Mouse (Mus musculus) stomach, embryonic 15.5 days (tissue): ENCODE results near the gene Crtac1. TPM values are rescaled to one million over a fixed set of nuclear protein-coding genes. Genes with fewer than 3 reads are reported as not detected.

Source experiments
- ATAC-seq: fragments of 200-750 bp; cut with Nextera tagmentation; 2 replicates; pipeline ENCODE4 v1.8.0; 2017; ENCODE audit warnings: low read depth, moderate number of reproducible peaks, moderate TSS enrichment; ENCODE audit not compliant: insufficient read depth, low FRiP score
- H3K27ac ChIP-seq: fragments of 300-500 bp; sonication (generic); 2 replicates; pipeline ENCODE4 v1.5.1; 2015; ENCODE audit warnings: mild to moderate bottlenecking, inconsistent platforms
- H3K27me3 ChIP-seq: fragments of 300-500 bp; sonication (generic); replicated peaks from 2 replicates; pipeline ENCODE4 v1.6.1; 2015; ENCODE audit warnings: inconsistent platforms
- H3K36me3 ChIP-seq: fragments of 300-500 bp; sonication (generic); 2 replicates; pipeline ENCODE4 v1.6.1; 2015; ENCODE audit warnings: inconsistent platforms
- H3K4me1 ChIP-seq: fragments of 300-500 bp; sonication (generic); 2 replicates; pipeline ENCODE4 v1.6.1; 2015; ENCODE audit warnings: inconsistent platforms
- H3K4me2 ChIP-seq: fragments of 300-500 bp; sonication (generic); 2 replicates; pipeline ENCODE4 v1.6.1; 2015; ENCODE audit warnings: mild to moderate bottlenecking, inconsistent platforms
- H3K4me3 ChIP-seq: fragments of 300-500 bp; sonication (generic); replicated peaks from 2 replicates; pipeline ENCODE4 v1.5.1; 2015; ENCODE audit warnings: inconsistent platforms
- H3K9ac ChIP-seq: fragments of 300-500 bp; sonication (generic); 2 replicates; pipeline ENCODE4 v1.6.1; 2015; ENCODE audit warnings: inconsistent platforms
- H3K9me3 ChIP-seq: fragments of 300-500 bp; sonication (generic); 2 replicates; pipeline ENCODE4 v1.6.1; 2016; ENCODE audit warnings: inconsistent platforms
- WGBS: fragments of 180-500 bp; shearing (Covaris S2); methylation state at CpG from one replicate; pipeline ENCODE4 v1.1.7; 2015; 5-methylcytosine and 5-hydroxymethylcytosine counted together
- polyA plus RNA-seq: library from polyadenylated mRNA; unstranded; fragments of >200 nt; fragmentation: Nextera tagmentation; extraction: Ambion mirVana; gene quantifications from 2 replicates; pipeline ENCODE4 v1.2.1, GENCODE M21; 2015

The Crtac1 gene
- polyA plus RNA-seq, 1 experiment from 2014 or later, result 4.0 TPM

DNA sequence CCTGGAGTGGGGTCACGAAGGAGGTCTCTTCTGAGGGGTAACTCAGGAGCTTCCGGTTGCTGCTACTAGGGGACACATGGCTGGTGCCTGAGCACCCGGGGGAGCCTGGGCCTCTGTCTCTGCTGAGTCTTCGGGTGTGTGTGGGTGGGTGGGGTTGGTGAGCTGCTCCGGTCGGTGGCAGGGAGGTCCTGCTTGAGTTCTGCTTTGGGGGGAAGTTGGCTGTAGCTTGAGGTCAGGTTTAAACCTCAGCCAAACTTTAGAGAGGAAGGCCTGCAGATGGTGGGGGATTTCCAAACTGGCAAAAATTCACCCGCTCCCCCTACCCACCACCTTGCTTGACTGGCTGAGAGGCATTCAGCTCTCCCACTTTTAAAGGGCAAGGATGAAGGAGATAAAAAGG, 160.4 kb downstream of the Crtac1 start:
- Histone ChIP-seq H3K27ac (no peak overlapping the region), H3K36me3 (no peaks in the 10 kb centered on the region), H3K9ac (no peak overlapping the region), H3K4me3 (no peak overlapping the region), H3K4me2 (no peak overlapping the region), H3K27me3 (0 out of 2 replicates have a peak, but pooled peaks cover 7% of the 10 kb centered on the region), H3K9me3 (no peaks in the 10 kb centered on the region), H3K4me1 (0 out of 2 replicates have a peak, but pooled peaks cover 5% of the 10 kb centered on the region)
- ATAC-seq, result no peak
- WGBS, result 76% methylated on average over 7 of the region's 7 CpGs

DNA sequence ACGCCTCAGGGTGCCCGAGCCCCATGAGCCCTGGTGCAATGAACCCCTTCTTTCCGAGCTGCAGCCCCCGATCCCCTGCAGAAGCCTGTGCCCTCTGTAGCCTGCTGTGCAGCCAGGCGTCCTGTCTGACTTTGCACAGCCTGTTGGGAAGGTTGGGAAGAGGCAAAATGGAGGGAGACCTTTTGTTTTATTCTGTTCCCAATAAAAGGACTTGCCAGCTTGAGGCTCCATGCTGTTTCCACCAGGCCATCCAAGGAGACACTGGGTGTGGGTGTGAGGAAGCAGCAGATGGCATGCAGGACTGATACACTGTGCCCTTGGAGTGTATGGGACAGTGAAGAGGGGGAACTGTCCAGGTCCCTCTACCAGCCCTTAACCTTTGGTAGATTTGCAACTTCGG, 161.5 kb downstream of the Crtac1 start:
- no peak overlapping the region for H3K4me3 ChIP-seq
- H3K9me3 ChIP-seq, result no peaks in the 10 kb centered on the region
- H3K36me3 ChIP-seq, result no peaks in the 10 kb centered on the region
- no peak overlapping the region for H3K27ac ChIP-seq
- H3K4me1 ChIP-seq, result 0 out of 2 replicates have a peak, but pooled peaks cover 5% of the 10 kb centered on the region
- 0 out of 2 replicates have a peak, but pooled peaks cover 7% of the 10 kb centered on the region for H3K27me3 ChIP-seq
- no peak overlapping the region for H3K9ac ChIP-seq
- no peak overlapping the region for H3K4me2 ChIP-seq
- 56% methylated on average over 6 of the region's 6 CpGs for WGBS
- ATAC-seq, result no peak

DNA sequence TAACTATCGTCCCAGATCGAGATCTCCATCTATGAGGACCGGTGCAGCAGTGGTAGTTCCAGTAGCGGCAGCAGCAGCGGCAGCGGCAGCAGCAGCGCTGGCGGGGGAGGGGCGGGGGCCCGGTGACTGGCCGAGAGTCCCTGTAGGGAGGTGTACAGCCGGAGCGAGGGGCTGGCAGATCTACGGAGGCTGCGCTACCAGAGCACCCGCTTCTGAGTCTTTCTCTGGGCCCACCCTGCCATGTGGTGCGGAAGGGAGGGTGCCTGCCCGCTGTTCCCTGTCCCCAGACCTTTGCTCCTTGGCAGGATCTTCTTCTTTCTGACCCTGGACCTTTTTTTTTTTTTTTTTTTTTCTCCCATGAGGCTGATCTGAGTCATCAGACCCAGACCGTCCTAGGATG, 163.2 kb downstream of the Crtac1 start:
- Histone ChIP-seq H3K4me2 (peak overlapping the region; percentile 45), H3K27me3 (0 out of 2 replicates have a peak, but pooled peaks cover 7% of the 10 kb centered on the region), H3K27ac (no peak overlapping the region), H3K36me3 (no peaks in the 10 kb centered on the region), H3K4me1 (0 out of 2 replicates have a peak, but pooled peaks cover 5% of the 10 kb centered on the region), H3K9me3 (no peaks in the 10 kb centered on the region), H3K9ac (no peak overlapping the region), H3K4me3 (no peak overlapping the region)
- ATAC-seq, result no peak
- 3% methylated on average over 19 of the region's 19 CpGs for WGBS

DNA sequence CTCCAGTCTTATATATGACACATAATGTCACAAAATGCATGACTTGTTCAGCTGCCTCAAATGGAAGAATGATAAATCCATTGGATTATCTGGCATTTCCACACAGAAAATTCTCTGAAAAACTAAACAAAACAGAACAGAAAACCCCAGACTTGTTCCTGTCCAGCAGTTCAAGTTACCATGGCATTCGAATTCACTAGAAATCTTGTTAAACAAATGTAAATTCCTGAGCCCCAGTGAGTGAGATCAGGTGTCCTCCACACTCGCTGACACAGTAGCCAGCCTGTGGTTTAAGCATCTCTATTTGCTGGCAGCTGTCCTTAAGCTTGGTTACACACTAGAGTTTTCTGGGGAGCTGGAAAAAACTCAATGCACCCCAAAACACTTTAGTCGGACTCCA, 168.1 kb downstream of the Crtac1 start:
- H3K4me1 ChIP-seq, result 0 out of 2 replicates have a peak, but pooled peaks cover 5% of the 10 kb centered on the region
- H3K4me2 ChIP-seq, result no peak overlapping the region
- H3K27me3 ChIP-seq, result 0 out of 2 replicates have a peak, but pooled peaks cover under 1% of the 10 kb centered on the region
- no peaks in the 10 kb centered on the region for H3K9me3 ChIP-seq
- no peak overlapping the region for H3K4me3 ChIP-seq
- H3K27ac ChIP-seq, result no peak overlapping the region
- no peak for ATAC-seq
- no peaks in the 10 kb centered on the region for H3K36me3 ChIP-seq
- no peak overlapping the region for H3K9ac ChIP-seq
- WGBS, result 29% methylated on average over 3 of the region's 3 CpGs

DNA sequence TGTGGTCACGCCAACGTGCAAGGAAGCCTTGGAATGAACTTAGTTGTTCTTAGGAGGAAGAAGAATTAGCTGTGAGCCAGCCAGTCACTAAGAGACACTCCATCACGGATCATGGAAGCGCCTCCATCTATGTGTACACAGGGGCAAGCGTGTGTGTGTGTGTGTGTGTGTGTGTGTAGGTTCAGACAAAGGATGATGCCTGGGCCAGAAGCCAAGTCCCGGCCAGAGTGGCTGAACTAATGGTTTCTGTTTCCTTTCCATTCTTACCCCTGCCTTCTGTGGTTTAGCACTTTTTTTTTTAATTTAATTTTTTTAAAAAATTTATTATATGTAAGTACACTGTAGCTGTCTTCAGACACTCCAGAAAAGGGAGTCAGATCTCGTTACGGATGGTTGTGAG, 171.1 kb downstream of the Crtac1 start:
- no peak for ATAC-seq
- H3K4me1 ChIP-seq, result no peaks in the 10 kb centered on the region
- H3K9ac ChIP-seq, result no peak overlapping the region
- H3K27ac ChIP-seq, result no peak overlapping the region
- no peaks in the 10 kb centered on the region for H3K9me3 ChIP-seq
- no peaks in the 10 kb centered on the region for H3K36me3 ChIP-seq
- H3K4me2 ChIP-seq, result no peak overlapping the region
- WGBS, result 79% methylated on average over 8 of the region's 8 CpGs
- H3K4me3 ChIP-seq, result no peak overlapping the region
- H3K27me3 ChIP-seq, result no peaks in the 10 kb centered on the region

DNA sequence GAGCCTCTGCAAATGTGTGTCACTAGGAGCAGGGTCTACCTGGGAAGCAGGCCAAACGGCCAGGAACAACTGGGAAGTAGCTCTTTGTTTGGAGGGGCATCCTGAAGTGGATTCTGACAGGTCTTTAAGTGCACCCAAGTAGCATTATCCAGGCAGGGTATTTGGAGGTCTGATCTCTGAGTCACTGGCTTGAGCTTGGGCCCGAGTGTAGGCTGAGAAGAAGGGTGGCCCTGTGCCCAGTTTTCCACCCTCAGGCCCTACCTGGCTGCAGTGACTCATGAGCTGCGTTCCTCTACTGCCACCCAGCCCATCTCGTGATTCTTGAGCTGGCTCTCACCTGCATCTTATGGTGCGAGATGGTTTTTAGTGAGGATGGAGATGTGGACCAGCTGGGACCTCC, 173.0 kb downstream of the Crtac1 start:
- no peak overlapping the region for H3K27ac ChIP-seq
- H3K9me3 ChIP-seq, result no peaks in the 10 kb centered on the region
- no peak for ATAC-seq
- H3K4me3 ChIP-seq, result no peak overlapping the region
- 67% methylated on average over 5 of the region's 5 CpGs for WGBS
- no peak overlapping the region for H3K4me2 ChIP-seq
- H3K9ac ChIP-seq, result no peak overlapping the region
- no peaks in the 10 kb centered on the region for H3K4me1 ChIP-seq
- peaks cover 9% of the 10 kb centered on the region for H3K27me3 ChIP-seq
- H3K36me3 ChIP-seq, result no peaks in the 10 kb centered on the region

DNA sequence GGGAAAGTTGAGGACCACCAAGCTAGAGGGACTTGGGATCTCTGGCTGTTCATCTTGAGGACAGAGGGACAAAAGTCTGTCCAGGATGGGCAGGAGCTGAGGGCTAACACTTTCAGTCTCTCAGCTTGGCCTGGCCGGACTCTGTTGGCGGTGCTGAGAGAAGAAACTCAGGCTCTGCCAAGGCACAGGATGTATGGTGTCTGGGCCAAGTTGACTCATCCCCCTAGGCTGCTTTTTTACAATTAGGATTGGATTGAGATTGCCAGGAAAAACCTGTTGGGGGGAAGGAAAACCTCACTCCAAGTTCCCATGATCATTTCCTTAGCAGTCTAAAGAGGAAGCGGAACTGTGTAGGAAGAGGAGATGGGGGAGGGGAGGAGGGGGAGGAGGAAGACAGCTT, 173.6 kb downstream of the Crtac1 start:
- WGBS, result 78% methylated on average over 3 of the region's 3 CpGs
- Histone ChIP-seq H3K4me2 (no peak overlapping the region), H3K9me3 (no peaks in the 10 kb centered on the region), H3K27ac (no peak overlapping the region), H3K4me3 (no peak overlapping the region), H3K9ac (no peak overlapping the region), H3K27me3 (peaks cover 9% of the 10 kb centered on the region), H3K4me1 (no peaks in the 10 kb centered on the region), H3K36me3 (no peaks in the 10 kb centered on the region)
- ATAC-seq, result no peak

DNA sequence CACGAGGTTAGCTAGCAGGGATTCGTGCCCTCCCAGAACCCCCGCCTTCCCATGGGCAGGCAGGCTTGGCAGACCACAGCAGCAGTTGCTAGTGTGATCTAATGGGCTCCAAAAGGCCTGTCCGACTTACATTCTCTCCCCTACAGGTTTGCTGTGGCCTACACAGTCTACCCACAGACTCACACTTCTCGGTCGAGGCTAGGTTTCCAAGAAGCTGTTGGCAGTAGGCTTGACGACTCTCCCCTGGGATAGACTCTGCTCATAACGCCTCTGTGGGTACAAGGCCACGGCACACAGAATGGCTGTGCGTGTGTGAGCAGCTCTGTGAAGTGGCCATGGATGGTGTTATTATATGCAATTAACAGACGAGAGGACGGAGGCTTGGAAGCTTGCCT, 174.3 kb downstream of the Crtac1 start:
- Histone ChIP-seq H3K4me3 (no peak overlapping the region), H3K27me3 (peaks cover 9% of the 10 kb centered on the region), H3K27ac (no peak overlapping the region), H3K4me2 (no peak overlapping the region), H3K36me3 (no peaks in the 10 kb centered on the region), H3K9ac (no peak overlapping the region), H3K4me1 (no peaks in the 10 kb centered on the region), H3K9me3 (no peaks in the 10 kb centered on the region)
- no peak for ATAC-seq
- WGBS, result 87% methylated on average over 12 of the region's 12 CpGs

DNA sequence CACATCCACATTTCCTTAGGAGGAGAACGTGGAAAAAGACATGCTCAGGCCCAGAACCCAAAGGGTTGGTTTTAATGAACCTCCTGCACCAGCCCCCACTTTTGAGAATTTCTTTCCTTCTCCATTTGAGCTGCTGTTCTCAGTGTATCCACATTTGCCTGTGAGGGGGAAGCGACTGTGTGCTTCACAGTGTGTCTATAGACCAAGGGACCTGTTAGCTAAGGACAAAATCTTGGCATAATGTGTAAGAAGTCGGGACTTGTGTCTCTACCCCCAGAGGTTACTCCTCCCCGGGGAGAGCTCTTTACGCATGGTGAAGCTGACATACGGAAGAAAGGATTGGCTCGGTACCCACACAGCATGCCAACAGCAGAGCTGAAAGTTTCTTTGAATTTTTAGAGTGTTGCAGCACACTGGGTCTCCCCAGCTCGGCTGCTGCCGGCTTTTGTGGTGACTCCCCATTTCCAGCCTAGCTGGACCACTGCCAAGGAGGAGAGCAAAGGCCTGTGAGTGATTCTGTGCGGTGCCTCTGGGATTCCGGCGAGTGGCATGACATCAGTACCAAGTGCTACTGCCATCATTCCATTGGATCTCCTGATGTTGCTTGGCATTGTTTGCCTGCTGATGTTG, 174.9 kb downstream of the Crtac1 start:
- H3K27ac ChIP-seq, result no peak overlapping the region
- no peak overlapping the region for H3K4me2 ChIP-seq
- H3K9ac ChIP-seq, result no peak overlapping the region
- 81% methylated on average over 12 of the region's 12 CpGs for WGBS
- peaks cover 9% of the 10 kb centered on the region for H3K27me3 ChIP-seq
- no peak overlapping the region for H3K4me3 ChIP-seq
- H3K9me3 ChIP-seq, result no peaks in the 10 kb centered on the region
- ATAC-seq, result no peak
- no peaks in the 10 kb centered on the region for H3K36me3 ChIP-seq
- H3K4me1 ChIP-seq, result no peaks in the 10 kb centered on the region

DNA sequence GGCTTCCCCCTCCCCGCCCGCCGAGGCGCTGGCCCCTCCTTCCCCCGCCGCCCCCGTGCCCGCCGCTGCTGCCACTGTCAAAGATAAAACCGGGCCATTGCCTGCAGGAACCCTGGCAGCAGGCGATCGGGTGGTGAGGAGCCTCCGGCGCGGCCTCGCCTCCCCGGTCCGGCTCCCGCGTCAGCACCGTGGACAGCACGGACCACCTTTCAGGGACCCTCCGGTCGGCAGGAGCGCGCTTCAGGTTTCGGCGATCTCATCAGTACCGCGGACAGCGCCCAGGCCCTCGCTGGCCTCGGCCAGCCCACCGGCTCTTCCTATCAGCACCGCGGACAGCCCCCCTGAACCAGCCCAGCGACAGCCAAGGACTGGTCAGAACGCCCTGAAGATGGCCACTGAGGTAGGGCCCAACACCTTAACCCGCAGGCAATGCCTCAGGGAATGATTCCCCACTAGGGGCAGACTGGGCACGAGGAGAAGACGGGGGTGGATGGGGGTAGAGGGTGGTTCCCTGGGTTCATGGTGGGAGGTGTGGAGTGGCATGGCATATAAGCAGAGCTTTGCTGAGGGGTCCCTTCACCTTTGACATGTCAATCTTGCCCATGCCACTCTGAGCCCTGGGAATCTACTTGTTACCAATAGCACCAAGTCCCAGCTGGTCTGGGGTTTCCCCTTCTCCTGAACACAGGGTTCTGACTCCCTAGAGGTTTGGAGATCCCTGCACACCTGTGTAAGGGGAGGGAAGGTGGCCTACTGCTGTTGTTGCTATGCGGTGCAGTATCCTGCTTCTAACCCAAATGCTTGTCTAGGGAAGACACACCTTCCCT, 175.6 kb downstream of the Crtac1 start:
- 5% methylated on average over 32 of the region's 42 CpGs for WGBS
- H3K9me3 ChIP-seq, result no peaks in the 10 kb centered on the region
- peak; percentile 85 for ATAC-seq
- peak overlapping the region; percentile 75 for H3K4me2 ChIP-seq
- no peaks in the 10 kb centered on the region for H3K4me1 ChIP-seq
- no peak overlapping the region for H3K27ac ChIP-seq
- no peak overlapping the region for H3K9ac ChIP-seq
- no peaks in the 10 kb centered on the region for H3K36me3 ChIP-seq
- peaks cover 9% of the 10 kb centered on the region for H3K27me3 ChIP-seq
- H3K4me3 ChIP-seq, result peak overlapping the region; percentile 32

DNA sequence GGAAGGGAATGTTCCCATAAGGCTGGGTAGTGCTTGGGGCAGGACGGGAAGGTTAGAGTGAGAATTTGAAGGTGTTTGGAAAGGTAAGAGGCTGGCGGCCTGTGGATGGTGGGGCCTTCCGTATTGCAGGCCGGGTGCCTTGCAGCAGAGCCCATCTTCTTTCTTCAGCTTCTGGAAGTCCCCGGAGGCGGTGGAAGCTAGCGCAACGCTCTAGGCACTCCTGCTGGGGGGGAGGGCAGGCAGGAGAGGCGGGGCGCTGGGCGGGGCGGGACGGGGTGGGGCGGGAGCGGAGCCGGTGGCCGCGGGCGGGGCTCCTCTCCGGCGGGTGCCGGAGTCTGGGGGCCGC, 176.2 kb downstream of the Crtac1 start:
- H3K4me2 ChIP-seq, result peak overlapping the region; percentile 75
- H3K36me3 ChIP-seq, result no peaks in the 10 kb centered on the region
- no peaks in the 10 kb centered on the region for H3K9me3 ChIP-seq
- ATAC-seq, result peak; percentile 52; the same call in 1 of the 2 replicates
- H3K4me3 ChIP-seq, result peak overlapping the region; percentile 32
- H3K4me1 ChIP-seq, result no peaks in the 10 kb centered on the region
- H3K9ac ChIP-seq, result no peak overlapping the region
- under 1% methylated on average over 18 of the region's 23 CpGs for WGBS
- H3K27ac ChIP-seq, result no peak overlapping the region
- peaks cover 9% of the 10 kb centered on the region for H3K27me3 ChIP-seq
